Mouse (Mus musculus): ENCODE data around the gene Thbd. TPM values are rescaled to one million over a fixed set of nuclear protein-coding genes. Genes with fewer than 3 reads are reported as not detected.
A peak's percentile ranks its signal among the peaks of the same experiment; 100 is the strongest.

The Thbd gene
- polyA plus RNA-seq, 1 experiment from 2014 or later = 18.3 TPM

GRCm38 (mm10) chr2:148442172-148442571 is 34.2 kb upstream of the Thbd start:
- Histone ChIP-seq H3K4me2 (replicated peaks; ENCODE audit: low read depth) (peak overlapping the region; percentile 30), H3K27ac (ENCODE audit: low read depth, low read length) (no peak overlapping the region), H3K9ac (ENCODE audit: low read depth, low read length) (no peak overlapping the region), H3K27me3 (replicated peaks; ENCODE audit: control insufficient read depth, insufficient read depth, low read length) (no peaks in the 10 kb centered on the region), H3K9me3 (ENCODE audit: control insufficient read depth) (no peaks in the 10 kb centered on the region), H3K4me1 (replicated peaks; ENCODE audit: control insufficient read depth, insufficient read depth, low read length) (no peaks in the 10 kb centered on the region), H3K36me3 (ENCODE audit: control insufficient read depth, insufficient read depth) (no peaks in the 10 kb centered on the region), H3K4me3 (ENCODE audit: low read depth, low read length) (peak overlapping the region; percentile 18; the same call in 1 of the 2 replicates)
- TF ChIP-seq CTCF (IDR thresholded peaks at IDR 0.05; ENCODE audit: low read depth) = no peak
- ATAC-seq = no peak
- 77% methylated on average over 4 of the region's 4 CpGs for WGBS

GRCm38 (mm10) chr2:148441421-148441820 is 33.4 kb upstream of the Thbd start:
- WGBS = 83% methylated on average over 10 of the region's 10 CpGs
- H3K27ac ChIP-seq (ENCODE audit: low read depth, low read length) = no peak overlapping the region
- TF ChIP-seq CTCF (IDR thresholded peaks at IDR 0.05; ENCODE audit: low read depth) = no peak
- no peaks in the 10 kb centered on the region for H3K4me1 ChIP-seq (replicated peaks; ENCODE audit: control insufficient read depth, insufficient read depth, low read length)
- no peaks in the 10 kb centered on the region for H3K27me3 ChIP-seq (replicated peaks; ENCODE audit: control insufficient read depth, insufficient read depth, low read length)
- H3K9ac ChIP-seq (ENCODE audit: low read depth, low read length) = no peak overlapping the region
- H3K4me2 ChIP-seq (replicated peaks; ENCODE audit: low read depth) = 0 out of 2 replicates have a peak overlapping the region, but pooled peaks have one; percentile 9
- no peak for ATAC-seq
- H3K9me3 ChIP-seq (ENCODE audit: control insufficient read depth) = no peaks in the 10 kb centered on the region
- no peaks in the 10 kb centered on the region for H3K36me3 ChIP-seq (ENCODE audit: control insufficient read depth, insufficient read depth)
- H3K4me3 ChIP-seq (ENCODE audit: low read depth, low read length) = peak overlapping the region; percentile 18; the same call in 1 of the 2 replicates

GRCm38 (mm10) chr2:148439691-148440276 is 31.8 kb upstream of the Thbd start:
- Histone ChIP-seq H3K9me3 (ENCODE audit: control insufficient read depth) (no peaks in the 10 kb centered on the region), H3K36me3 (ENCODE audit: control insufficient read depth, insufficient read depth) (no peaks in the 10 kb centered on the region), H3K4me3 (ENCODE audit: low read depth, low read length) (no peak overlapping the region), H3K4me2 (replicated peaks; ENCODE audit: low read depth) (peak overlapping the region; percentile 0; the same call in 1 of the 2 replicates), H3K27ac (ENCODE audit: low read depth, low read length) (no peak overlapping the region), H3K27me3 (replicated peaks; ENCODE audit: control insufficient read depth, insufficient read depth, low read length) (no peaks in the 10 kb centered on the region), H3K9ac (ENCODE audit: low read depth, low read length) (no peak overlapping the region), H3K4me1 (replicated peaks; ENCODE audit: control insufficient read depth, insufficient read depth, low read length) (no peaks in the 10 kb centered on the region)
- TF ChIP-seq CTCF (IDR thresholded peaks at IDR 0.05; ENCODE audit: low read depth) = no peak
- ATAC-seq = no peak
- WGBS = 51% methylated on average over 3 of the region's 3 CpGs

- 56% methylated on average over 3 of the region's 3 CpGs for WGBS
- no peak overlapping the region for H3K4me3 ChIP-seq (ENCODE audit: low read depth, low read length)
- H3K9ac ChIP-seq (ENCODE audit: low read depth, low read length) = no peak overlapping the region
- no peaks in the 10 kb centered on the region for H3K9me3 ChIP-seq (ENCODE audit: control insufficient read depth)
- no peak for ATAC-seq
- no peak overlapping the region for H3K27ac ChIP-seq (ENCODE audit: low read depth, low read length)
- no peak overlapping the region for H3K4me2 ChIP-seq (replicated peaks; ENCODE audit: low read depth)
- H3K4me1 ChIP-seq (replicated peaks; ENCODE audit: control insufficient read depth, insufficient read depth, low read length) = no peaks in the 10 kb centered on the region
- TF ChIP-seq CTCF (IDR thresholded peaks at IDR 0.05; ENCODE audit: low read depth) = no peak
- H3K36me3 ChIP-seq (ENCODE audit: control insufficient read depth, insufficient read depth) = no peaks in the 10 kb centered on the region
- H3K27me3 ChIP-seq (replicated peaks; ENCODE audit: control insufficient read depth, insufficient read depth, low read length) = no peaks in the 10 kb centered on the region
Measured at GRCm38 (mm10) chr2:148436285-148436684, 28.3 kb upstream of the Thbd start.

- H3K4me3 ChIP-seq (ENCODE audit: low read depth, low read length) = no peak overlapping the region
- H3K9ac ChIP-seq (ENCODE audit: low read depth, low read length) = no peak overlapping the region
- H3K27ac ChIP-seq (ENCODE audit: low read depth, low read length) = no peak overlapping the region
- H3K36me3 ChIP-seq (ENCODE audit: control insufficient read depth, insufficient read depth) = no peaks in the 10 kb centered on the region
- WGBS = 48% methylated on average over 2 of the region's 2 CpGs
- H3K27me3 ChIP-seq (replicated peaks; ENCODE audit: control insufficient read depth, insufficient read depth, low read length) = no peaks in the 10 kb centered on the region
- H3K4me2 ChIP-seq (replicated peaks; ENCODE audit: low read depth) = no peak overlapping the region
- ATAC-seq = no peak
- H3K9me3 ChIP-seq (ENCODE audit: control insufficient read depth) = no peaks in the 10 kb centered on the region
- 0 out of 2 replicates have a peak, but pooled peaks cover 3% of the 10 kb centered on the region for H3K4me1 ChIP-seq (replicated peaks; ENCODE audit: control insufficient read depth, insufficient read depth, low read length)
- TF ChIP-seq CTCF (IDR thresholded peaks at IDR 0.05; ENCODE audit: low read depth) = no peak
Measured at GRCm38 (mm10) chr2:148432346-148432745, 24.4 kb upstream of the Thbd start.

GRCm38 (mm10) chr2:148430941-148431340 is 23.0 kb upstream of the Thbd start:
- H3K9ac ChIP-seq (ENCODE audit: low read depth, low read length) = no peak overlapping the region
- H3K9me3 ChIP-seq (ENCODE audit: control insufficient read depth) = no peaks in the 10 kb centered on the region
- 49% methylated on average over 4 of the region's 4 CpGs for WGBS
- H3K27me3 ChIP-seq (replicated peaks; ENCODE audit: control insufficient read depth, insufficient read depth, low read length) = no peaks in the 10 kb centered on the region
- no peak for TF ChIP-seq CTCF (IDR thresholded peaks at IDR 0.05; ENCODE audit: low read depth)
- no peaks in the 10 kb centered on the region for H3K36me3 ChIP-seq (ENCODE audit: control insufficient read depth, insufficient read depth)
- no peak overlapping the region for H3K27ac ChIP-seq (ENCODE audit: low read depth, low read length)
- ATAC-seq = no peak
- H3K4me3 ChIP-seq (ENCODE audit: low read depth, low read length) = no peak overlapping the region
- H3K4me1 ChIP-seq (replicated peaks; ENCODE audit: control insufficient read depth, insufficient read depth, low read length) = 0 out of 2 replicates have a peak, but pooled peaks cover 3% of the 10 kb centered on the region
- H3K4me2 ChIP-seq (replicated peaks; ENCODE audit: low read depth) = no peak overlapping the region

Data from intestine, postnatal 0 days (tissue).